In the genomic region with DNA sequence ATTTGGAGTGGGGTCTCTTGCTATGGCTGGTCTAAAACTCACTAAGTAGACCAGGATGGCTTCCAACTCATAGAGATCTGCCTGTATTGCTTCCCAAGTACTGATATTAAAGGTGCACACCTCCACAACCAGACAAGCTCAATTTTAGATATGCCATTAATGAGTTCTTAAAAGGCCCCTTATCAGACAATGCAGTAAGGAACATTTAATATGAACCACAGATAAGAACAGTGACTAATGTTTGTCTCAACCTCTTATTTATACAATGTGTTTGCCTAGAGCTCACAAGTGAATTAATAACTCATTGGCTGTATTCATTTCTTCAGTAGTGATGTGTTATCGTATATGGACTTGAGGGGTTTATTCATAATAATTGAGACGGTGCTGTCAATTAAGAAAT, we compare ENCODE assay signal across 23 mouse cellular contexts.
"Had no signal": no experiment of that assay in that cellular context is flagged by ENCODE, and none has a peak within 500 bp of the region (broad histone marks: within the 10 kb centered on the region; RNA-seq: fewer than 3 reads in every experiment).

No protein-coding gene starts in this region.

- H3K9me3 ChIP-seq: intestine, embryonic 15.5 days; limb, embryonic 10.5 days; limb, embryonic 12.5 days had no signal

- H3K27ac ChIP-seq: heart, adult 2 months; hindbrain, embryonic 14.5 days; intestine, embryonic 15.5 days; layer of hippocampus, adult 2 months; left cerebral cortex, adult 2 months; limb, embryonic 10.5 days; limb, embryonic 12.5 days had no signal

- H3K4me2 ChIP-seq: heart, embryonic 11.5 days; hindbrain, embryonic 14.5 days; intestine, embryonic 15.5 days; limb, embryonic 12.5 days; liver, embryonic 11.5 days had no signal

- H3K4me3 ChIP-seq: heart, adult 2 months; intestine, embryonic 15.5 days; layer of hippocampus, adult 2 months; left cerebral cortex, adult 2 months; limb, embryonic 10.5 days; limb, embryonic 12.5 days had no signal

- ATAC-seq: hindbrain, embryonic 16.5 days; inflammation-experienced regulatory T-cells, adult 6 months; intestine, embryonic 15.5 days; intestine, postnatal 0 days had no signal

- H3K9ac ChIP-seq: hindbrain, embryonic 14.5 days; intestine, embryonic 15.5 days; limb, embryonic 12.5 days had no signal

- DNase-seq: gastrocnemius, postnatal 14 days; gastrocnemius, postnatal 36 days; heart, adult 11 months; heart, adult 2 months; heart, postnatal 14 days; heart, postnatal 36 days; kidney, adult 18-20 months; kidney, adult 8-10 months; kidney, postnatal 10 days; kidney, postnatal 25 days; kidney, postnatal 4 days; liver had no signal

- H3K27me3 ChIP-seq: intestine, embryonic 15.5 days; limb, embryonic 12.5 days had no signal

- H3K4me1 ChIP-seq: intestine, embryonic 15.5 days; limb, embryonic 10.5 days had no signal

- H3K36me3 ChIP-seq: intestine, embryonic 15.5 days; limb, embryonic 10.5 days had no signal
